Mouse (Mus musculus): ENCODE measurements around the gene Glrb. TPM values are rescaled to one million over a fixed set of nuclear protein-coding genes. Genes with fewer than 3 reads are reported as not detected.

Glrb gene
- total and polyA plus RNA-seq, 2 experiments = not detected

DNA sequence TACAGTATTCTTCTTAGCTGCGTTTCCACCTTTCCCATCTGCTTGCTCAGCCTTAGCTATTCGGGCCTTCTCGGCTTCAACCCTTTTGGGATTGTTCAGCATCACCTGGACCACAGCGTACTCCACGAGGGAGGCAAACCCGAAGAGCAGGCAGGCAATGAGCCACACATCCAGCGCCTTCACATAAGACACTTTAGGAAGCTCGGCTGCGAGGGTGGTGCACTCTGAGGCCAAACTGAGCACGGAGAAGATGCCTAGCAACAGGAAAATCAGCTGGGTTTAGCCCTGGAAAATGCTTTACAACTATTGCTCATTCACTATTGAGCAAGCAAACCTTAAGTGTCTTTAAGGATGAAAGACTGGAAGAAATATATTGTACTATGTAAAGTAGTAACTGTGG is 62.5 kb downstream of the Glrb start:
- TF ChIP-seq CTCF (IDR thresholded peaks at IDR 0.05; ENCODE audit: low read depth, low read length) = no peak
- Histone ChIP-seq H3K9ac (ENCODE audit: low read depth, low read length) (no peak overlapping the region), H3K27ac (replicated peaks; ENCODE audit: insufficient read depth, low read depth, low read length) (no peak overlapping the region), H3K4me3 (ENCODE audit: insufficient read depth, low read depth, low read length) (no peak overlapping the region), H3K27me3 (ENCODE audit: control insufficient read depth, insufficient read depth, low read length) (no peaks in the 10 kb centered on the region), H3K36me3 (ENCODE audit: control insufficient read depth, insufficient read depth, low read length) (no peaks in the 10 kb centered on the region), H3K79me2 (ENCODE audit: control insufficient read depth, insufficient read depth, low read length) (no peaks in the 10 kb centered on the region), H3K4me1 (ENCODE audit: control insufficient read depth, insufficient read depth, low read length) (no peaks in the 10 kb centered on the region)
- DNase-seq (ENCODE audit: extremely low read depth, low read depth, low spot score) = no peak
- 86% methylated on average over 10 of the region's 10 CpGs for WGBS

- Histone ChIP-seq H3K4me1 (ENCODE audit: control insufficient read depth, insufficient read depth, low read length) (no peaks in the 10 kb centered on the region), H3K9ac (ENCODE audit: low read depth, low read length) (no peak overlapping the region), H3K27ac (replicated peaks; ENCODE audit: insufficient read depth, low read depth, low read length) (no peak overlapping the region), H3K79me2 (ENCODE audit: control insufficient read depth, insufficient read depth, low read length) (no peaks in the 10 kb centered on the region), H3K27me3 (ENCODE audit: control insufficient read depth, insufficient read depth, low read length) (no peaks in the 10 kb centered on the region), H3K4me3 (ENCODE audit: insufficient read depth, low read depth, low read length) (no peak overlapping the region), H3K36me3 (ENCODE audit: control insufficient read depth, insufficient read depth, low read length) (no peaks in the 10 kb centered on the region)
- DNase-seq (ENCODE audit: extremely low read depth, low read depth, low spot score) = no peak
- TF ChIP-seq CTCF (IDR thresholded peaks at IDR 0.05; ENCODE audit: low read depth, low read length) = no peak
- TF ChIP-seq POLR2A (IDR thresholded peaks at IDR 0.05; ENCODE audit: extremely low read depth, insufficient read depth, low read length) = no peak
- WGBS = 82% methylated on average over 2 of the region's 2 CpGs
Observed at GRCm38 (mm10) chr3:80845634-80846033, 67.8 kb downstream of the Glrb start.

DNA sequence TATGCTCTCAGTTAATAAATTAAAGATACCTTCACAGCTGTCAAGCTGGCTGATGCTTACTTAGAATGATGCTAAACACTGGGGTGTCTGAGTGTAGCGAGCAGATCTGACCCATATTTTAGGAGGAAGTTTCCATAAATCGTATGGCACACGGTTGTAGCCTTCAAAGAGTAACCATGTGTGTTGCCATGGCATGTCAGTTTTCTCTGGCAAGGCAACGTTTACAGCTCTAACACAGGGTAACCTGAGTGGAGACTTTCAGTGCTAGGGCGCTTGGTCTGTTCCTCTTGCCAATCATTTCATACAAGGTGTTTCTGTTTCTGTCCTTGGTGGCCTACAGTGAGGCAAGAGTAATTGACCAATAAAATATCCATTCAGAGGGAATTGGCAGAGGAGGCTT is 73.6 kb downstream of the Glrb start:
- no peak for DNase-seq (ENCODE audit: extremely low read depth, low read depth, low spot score)
- 75% methylated on average over 5 of the region's 5 CpGs for WGBS
- no peaks in the 10 kb centered on the region for H3K79me2 ChIP-seq (ENCODE audit: control insufficient read depth, insufficient read depth, low read length)

DNA sequence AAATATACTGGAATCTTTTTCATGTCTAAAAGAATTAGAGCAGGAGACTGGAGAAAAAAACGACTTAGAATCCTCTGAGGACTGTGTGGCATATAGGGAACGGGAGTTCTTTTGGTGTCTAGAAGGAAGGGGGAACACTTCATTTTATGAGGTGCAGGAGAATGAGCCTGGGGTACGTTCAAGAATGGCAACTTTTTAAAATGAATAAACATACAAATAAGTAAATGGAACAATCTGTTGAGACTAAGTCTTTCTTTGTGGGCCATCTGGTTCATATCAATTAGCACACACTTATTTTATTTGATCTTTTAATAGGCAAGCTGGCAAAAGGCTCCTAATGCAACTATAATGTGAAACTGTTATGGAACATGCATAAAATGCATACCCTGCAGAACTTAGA is 75.9 kb downstream of the Glrb start:
- Histone ChIP-seq H3K79me2 (ENCODE audit: control insufficient read depth, insufficient read depth, low read length) (no peaks in the 10 kb centered on the region), H3K36me3 (ENCODE audit: control insufficient read depth, insufficient read depth, low read length) (no peaks in the 10 kb centered on the region), H3K9ac (ENCODE audit: low read depth, low read length) (no peak overlapping the region), H3K27me3 (ENCODE audit: control insufficient read depth, insufficient read depth, low read length) (no peaks in the 10 kb centered on the region), H3K27ac (replicated peaks; ENCODE audit: insufficient read depth, low read depth, low read length) (no peak overlapping the region), H3K4me1 (ENCODE audit: control insufficient read depth, insufficient read depth, low read length) (no peaks in the 10 kb centered on the region), H3K4me3 (ENCODE audit: insufficient read depth, low read depth, low read length) (no peak overlapping the region)
- DNase-seq (ENCODE audit: extremely low read depth, low read depth, low spot score) = no peak
- TF ChIP-seq POLR2A (IDR thresholded peaks at IDR 0.05; ENCODE audit: extremely low read depth, insufficient read depth, low read length) = no peak
- TF ChIP-seq CTCF (IDR thresholded peaks at IDR 0.05; ENCODE audit: low read depth, low read length) = no peak
- 61% methylated on average over 3 of the region's 3 CpGs for WGBS

More for the DNA sequence above, 73.6 kb downstream of the Glrb start:
- TF ChIP-seq POLR2A (IDR thresholded peaks at IDR 0.05; ENCODE audit: extremely low read depth, insufficient read depth, low read length) = no peak
- TF ChIP-seq CTCF (IDR thresholded peaks at IDR 0.05; ENCODE audit: low read depth, low read length) = no peak
- Histone ChIP-seq H3K4me3 (ENCODE audit: insufficient read depth, low read depth, low read length) (no peak overlapping the region), H3K9ac (ENCODE audit: low read depth, low read length) (no peak overlapping the region), H3K27ac (replicated peaks; ENCODE audit: insufficient read depth, low read depth, low read length) (no peak overlapping the region), H3K4me1 (ENCODE audit: control insufficient read depth, insufficient read depth, low read length) (no peaks in the 10 kb centered on the region), H3K36me3 (ENCODE audit: control insufficient read depth, insufficient read depth, low read length) (no peaks in the 10 kb centered on the region), H3K27me3 (ENCODE audit: control insufficient read depth, insufficient read depth, low read length) (no peaks in the 10 kb centered on the region)

GRCm38 (mm10) chr3:80823975-80824374 is 89.5 kb downstream of the Glrb start:
- Histone ChIP-seq H3K27me3 (ENCODE audit: control insufficient read depth, insufficient read depth, low read length) (no peaks in the 10 kb centered on the region), H3K9ac (ENCODE audit: low read depth, low read length) (no peak overlapping the region), H3K4me3 (ENCODE audit: insufficient read depth, low read depth, low read length) (no peak overlapping the region), H3K4me1 (ENCODE audit: control insufficient read depth, insufficient read depth, low read length) (no peaks in the 10 kb centered on the region), H3K27ac (replicated peaks; ENCODE audit: insufficient read depth, low read depth, low read length) (no peak overlapping the region), H3K36me3 (ENCODE audit: control insufficient read depth, insufficient read depth, low read length) (no peaks in the 10 kb centered on the region), H3K79me2 (ENCODE audit: control insufficient read depth, insufficient read depth, low read length) (no peaks in the 10 kb centered on the region)
- 89% methylated on average over 1 of the region's 1 CpGs for WGBS
- TF ChIP-seq POLR2A (IDR thresholded peaks at IDR 0.05; ENCODE audit: extremely low read depth, insufficient read depth, low read length) (no peak), CTCF (IDR thresholded peaks at IDR 0.05; ENCODE audit: low read depth, low read length) (no peak)
- DNase-seq (ENCODE audit: extremely low read depth, low read depth, low spot score) = no peak

- Histone ChIP-seq H3K9ac (ENCODE audit: low read depth, low read length) (no peak overlapping the region), H3K36me3 (ENCODE audit: control insufficient read depth, insufficient read depth, low read length) (no peaks in the 10 kb centered on the region), H3K27me3 (ENCODE audit: control insufficient read depth, insufficient read depth, low read length) (no peaks in the 10 kb centered on the region), H3K4me1 (ENCODE audit: control insufficient read depth, insufficient read depth, low read length) (no peaks in the 10 kb centered on the region), H3K79me2 (ENCODE audit: control insufficient read depth, insufficient read depth, low read length) (no peaks in the 10 kb centered on the region), H3K4me3 (ENCODE audit: insufficient read depth, low read depth, low read length) (no peak overlapping the region), H3K27ac (replicated peaks; ENCODE audit: insufficient read depth, low read depth, low read length) (no peak overlapping the region)
- TF ChIP-seq CTCF (IDR thresholded peaks at IDR 0.05; ENCODE audit: low read depth, low read length) = no peak
- TF ChIP-seq POLR2A (IDR thresholded peaks at IDR 0.05; ENCODE audit: extremely low read depth, insufficient read depth, low read length) = no peak
- no peak for DNase-seq (ENCODE audit: extremely low read depth, low read depth, low spot score)
- 94% methylated on average over 1 of the region's 1 CpGs for WGBS
Observed at GRCm38 (mm10) chr3:80818619-80819018, 94.8 kb downstream of the Glrb start.

All from liver, adult 2 months (tissue).